Mouse (Mus musculus): ENCODE data around the gene Arl16.
A peak's percentile ranks its signal among the peaks of the same experiment; 100 is the strongest.
"Not testable (repeated sequence)": the region's sequence is repeated elsewhere in the genome, so short reads cannot be mapped to it uniquely, and the experiment has no call there.

Gene Arl16

GRCm38 (mm10) chr11:120467051-120467735 is at the start of gene Arl16:
TSS of gene Arl16 (minus strand) at chr11:120467607.
- DNase-seq: peak; percentile 94

GRCm38 (mm10) chr11:120517147-120517546 is 49.7 kb upstream of the Arl16 start:
- DNase-seq: no peak

- DNase-seq: peak; percentile 86
These were observed 48.2 kb upstream of the Arl16 start for GRCm38 (mm10) chr11:120515611-120516010.

- DNase-seq: not testable (repeated sequence)
These were observed 46.9 kb upstream of the Arl16 start for GRCm38 (mm10) chr11:120514262-120514661.

GRCm38 (mm10) chr11:120512790-120513453 is 45.5 kb upstream of the Arl16 start:
- DNase-seq: no peak

- no peak for DNase-seq
These were observed 43.1 kb upstream of the Arl16 start for GRCm38 (mm10) chr11:120510375-120511030.

- DNase-seq: no peak
These were observed 42.5 kb upstream of the Arl16 start for GRCm38 (mm10) chr11:120509940-120510339.

GRCm38 (mm10) chr11:120508290-120508870 is 41.0 kb upstream of the Arl16 start:
- DNase-seq: no peak

- no peak for DNase-seq
These were observed 40.3 kb upstream of the Arl16 start for GRCm38 (mm10) chr11:120507611-120508289.

GRCm38 (mm10) chr11:120506899-120507298 is 39.5 kb upstream of the Arl16 start:
- DNase-seq: no peak

GRCm38 (mm10) chr11:120505661-120506060 is 38.3 kb upstream of the Arl16 start:
- DNase-seq: no peak

- DNase-seq: no peak
These were observed 34.3 kb upstream of the Arl16 start for GRCm38 (mm10) chr11:120501701-120502100.

GRCm38 (mm10) chr11:120501018-120501417 is 33.6 kb upstream of the Arl16 start:
- DNase-seq: no peak

- peak; percentile 95 for DNase-seq
These were observed 33.0 kb upstream of the Arl16 start for GRCm38 (mm10) chr11:120500357-120500756.

- no peak for DNase-seq
These were observed 32.5 kb upstream of the Arl16 start for GRCm38 (mm10) chr11:120499894-120500293.

- no peak for DNase-seq
These were observed 31.5 kb upstream of the Arl16 start for GRCm38 (mm10) chr11:120498891-120499290.

GRCm38 (mm10) chr11:120498226-120498625 is 30.8 kb upstream of the Arl16 start:
- no peak for DNase-seq

GRCm38 (mm10) chr11:120497436-120497835 is 30.0 kb upstream of the Arl16 start:
- DNase-seq: no peak

- no peak for DNase-seq
These were observed 26.5 kb upstream of the Arl16 start for GRCm38 (mm10) chr11:120493911-120494310.

GRCm38 (mm10) chr11:120493351-120493750 is 25.9 kb upstream of the Arl16 start:
- DNase-seq: no peak

GRCm38 (mm10) chr11:120492878-120493203 is 25.4 kb upstream of the Arl16 start:
- no peak for DNase-seq

GRCm38 (mm10) chr11:120492024-120492877 is 24.8 kb upstream of the Arl16 start:
- peak; percentile 71 for DNase-seq

Measured in kidney, adult 11 months (tissue).